Mouse (Mus musculus) thymus, postnatal 0 days (tissue): ENCODE results near the gene Kansl2. TPM values are rescaled to one million over a fixed set of nuclear protein-coding genes. Genes with fewer than 3 reads are reported as not detected.

Experiments used
- DNase-seq: peaks from one replicate; pipeline ENCODE4 v3.0.0-alpha.2; 2015; ENCODE audit warnings: low spot score
- microRNA-seq: library from miRNA; unstranded; fragments of <30 nt; microRNA quantifications from one replicate; pipeline ENCODE4, GENCODE M21; 2016; ENCODE audit warnings: borderline number of aligned reads
- polyA plus RNA-seq: library from polyadenylated mRNA; unstranded; fragments of >200 nt; fragmentation: Nextera tagmentation; extraction: Ambion mirVana; gene quantifications from 2 replicates; pipeline ENCODE4 v1.2.1, GENCODE M21; 2015

The Kansl2 gene
- polyA plus RNA-seq, 1 experiment from 2014 or later: 108 TPM

DNA sequence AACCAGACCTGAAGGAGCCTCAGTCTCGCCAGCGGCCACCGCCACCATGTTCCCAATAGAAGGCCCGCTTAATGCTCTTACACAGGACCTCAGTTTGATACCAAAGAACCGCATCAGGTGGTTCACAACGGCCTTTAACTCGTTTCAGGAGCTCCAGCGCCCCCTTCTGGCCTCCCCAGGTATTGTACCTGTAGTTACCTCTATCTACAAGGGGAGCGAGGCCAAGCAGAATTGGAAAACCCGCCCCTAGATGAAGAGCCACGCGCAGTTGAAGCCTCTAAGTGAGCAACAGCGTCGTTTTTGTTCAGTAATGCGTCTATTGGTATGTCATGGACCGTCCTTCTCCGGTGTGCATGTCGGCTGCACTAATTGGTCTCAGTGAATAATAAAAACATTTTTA is 29.6 kb downstream of the Kansl2 start:
- DNase-seq: peak; percentile 83

DNA sequence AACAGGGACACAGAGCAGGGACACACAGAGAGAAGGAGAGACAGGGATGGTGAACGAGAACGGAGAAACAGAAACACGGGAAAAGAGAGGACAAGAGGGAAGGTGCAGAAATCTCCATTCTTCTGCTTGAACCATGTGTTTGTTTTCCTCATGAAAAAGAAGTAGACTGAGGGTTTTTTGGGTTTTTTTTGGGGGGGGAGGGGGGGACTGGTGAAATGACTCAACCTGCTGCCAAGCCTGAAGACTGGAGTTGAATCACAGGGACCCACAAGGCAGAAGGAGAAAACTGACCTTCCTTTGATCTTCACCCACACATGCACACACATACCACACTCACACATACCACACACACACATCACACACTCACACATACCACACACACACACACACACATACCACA is 30.7 kb downstream of the Kansl2 start:
- no peak for DNase-seq

DNA sequence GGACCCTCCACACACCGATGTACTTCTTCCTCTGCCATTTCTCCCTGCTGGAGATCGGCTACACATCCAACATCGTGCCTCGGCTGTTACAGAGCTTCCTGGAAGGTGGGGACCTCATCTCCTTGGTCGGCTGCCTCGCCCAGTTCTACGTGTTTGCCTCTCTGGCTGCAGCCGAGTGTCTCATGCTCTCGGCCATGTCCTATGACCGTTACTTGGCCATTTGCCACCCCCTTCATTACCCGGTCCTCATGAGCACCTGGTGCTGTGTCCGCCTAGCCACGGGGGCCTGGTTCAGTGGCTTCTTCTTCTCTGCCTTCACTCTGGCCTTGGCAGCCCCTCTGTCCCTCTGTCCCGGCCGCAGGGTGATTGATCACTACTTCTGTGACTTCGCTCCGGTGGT is 36.4 kb downstream of the Kansl2 start:
- no peak for DNase-seq

DNA sequence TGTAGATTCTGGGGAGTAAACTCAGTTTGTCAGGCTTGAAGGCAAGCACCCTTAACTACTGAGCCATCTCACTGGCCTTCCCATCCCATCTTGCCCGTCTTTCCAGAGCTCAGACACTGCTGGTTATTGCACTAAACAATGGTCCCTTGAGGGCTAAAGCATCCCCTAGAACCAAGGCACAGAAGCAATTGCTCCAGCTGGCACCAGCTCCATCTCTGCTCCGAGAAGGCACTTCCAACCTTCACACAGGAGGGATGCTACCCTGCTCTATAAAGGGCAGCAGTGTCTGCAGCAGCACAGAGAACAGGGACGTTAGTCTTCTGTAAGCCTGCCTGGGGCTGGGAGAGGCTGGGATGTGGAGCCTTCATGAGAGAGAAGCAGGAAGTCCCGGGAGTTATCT is 42.0 kb downstream of the Kansl2 start, which contains the start of gene Olfr279:
Gene Olfr279, plus strand, starts transcription at position 301 of the 400 bp plus-strand sequence.
- DNase-seq: no peak

DNA sequence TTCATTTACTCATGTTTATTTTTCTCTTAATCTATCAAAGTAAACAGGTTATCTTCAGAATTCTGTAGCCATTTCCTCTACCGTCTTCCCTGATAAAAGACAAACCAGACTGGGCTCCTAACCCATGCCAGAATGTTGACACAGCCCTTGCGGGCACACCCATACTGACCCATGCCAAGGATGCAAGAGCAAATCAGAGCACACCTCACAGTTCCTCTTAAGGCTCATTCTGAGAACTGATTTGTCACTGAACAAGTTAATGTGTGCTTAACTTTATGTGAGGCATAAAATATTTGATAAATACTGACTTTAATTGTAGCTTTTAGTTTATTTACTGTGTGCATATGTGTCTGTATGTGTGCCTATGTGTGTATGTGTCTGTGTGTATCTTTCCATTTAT is 42.7 kb downstream of the Kansl2 start:
- no peak for DNase-seq

DNA sequence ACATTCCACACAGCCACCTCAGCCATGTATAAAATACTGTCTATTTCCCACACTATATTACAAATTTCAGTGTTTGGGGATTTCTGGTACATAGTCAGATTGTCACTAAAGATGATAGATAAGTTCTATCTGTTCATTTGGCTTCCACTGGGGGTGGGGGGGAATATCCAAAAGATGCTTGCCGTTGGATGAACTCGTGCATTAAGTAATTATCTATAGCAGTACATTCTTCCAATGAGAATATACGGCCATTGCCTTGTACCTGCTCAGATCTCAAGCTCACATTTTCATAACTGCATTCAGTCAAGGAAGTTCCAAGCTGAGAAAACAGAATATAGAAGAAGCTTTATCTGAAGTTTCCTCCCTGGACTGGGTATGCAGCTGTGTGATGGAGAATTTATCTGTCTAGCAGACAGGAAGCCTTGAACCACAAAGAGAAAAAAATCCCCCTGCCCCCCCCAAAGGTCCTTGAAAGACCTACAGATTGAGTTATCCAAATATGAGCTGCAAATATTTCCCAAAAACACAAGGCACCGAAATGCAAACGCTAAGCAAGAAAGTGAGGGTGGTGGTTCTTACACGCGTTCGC is 47.5 kb downstream of the Kansl2 start:
- DNase-seq: peak; percentile 20

DNA sequence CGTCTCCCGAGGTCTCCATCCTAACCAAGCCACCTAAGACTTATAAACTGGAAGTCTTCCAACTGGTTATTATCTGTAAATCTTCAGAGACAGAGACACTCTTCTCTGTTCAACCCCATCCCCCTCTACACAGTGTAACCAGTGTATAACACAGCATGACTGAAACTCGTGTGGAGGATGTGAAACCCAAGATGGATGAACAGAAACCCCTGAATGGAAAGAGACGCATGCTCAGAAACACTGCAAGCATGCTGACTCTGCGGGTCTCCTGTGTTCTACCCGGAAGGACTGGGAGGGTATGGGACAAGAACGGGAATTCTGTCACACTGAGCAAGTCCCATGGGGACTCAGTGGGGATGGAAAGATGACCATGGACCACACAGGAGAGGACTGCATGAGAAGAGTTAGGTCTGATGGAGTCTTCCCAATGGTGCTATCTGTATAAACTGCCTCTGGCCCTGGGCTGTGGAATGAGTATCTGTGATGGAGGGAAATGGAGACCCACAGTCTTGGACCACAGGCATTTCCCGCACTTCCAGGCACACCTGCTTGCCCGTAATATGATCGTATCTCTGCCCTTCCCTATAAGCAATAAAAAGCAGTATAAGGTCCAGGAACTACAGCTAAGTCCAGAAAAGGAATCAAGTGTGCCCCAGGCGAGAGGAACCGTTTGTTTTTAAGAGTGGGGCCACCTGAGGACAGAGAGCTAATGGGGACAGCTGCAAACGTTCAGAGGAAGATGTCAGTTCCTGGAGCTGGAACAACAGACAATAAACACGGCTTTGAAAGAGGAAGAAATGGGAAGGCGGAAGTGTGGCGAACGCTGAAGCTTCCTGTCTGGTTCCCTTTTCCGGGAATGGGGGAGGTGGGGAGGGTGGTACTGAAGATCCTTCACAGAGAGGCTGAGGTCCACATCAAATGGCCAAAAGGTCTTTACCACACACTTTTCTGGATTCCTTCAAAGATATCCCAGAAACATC is 49.9 kb downstream of the Kansl2 start:
- DNase-seq: no peak

DNA sequence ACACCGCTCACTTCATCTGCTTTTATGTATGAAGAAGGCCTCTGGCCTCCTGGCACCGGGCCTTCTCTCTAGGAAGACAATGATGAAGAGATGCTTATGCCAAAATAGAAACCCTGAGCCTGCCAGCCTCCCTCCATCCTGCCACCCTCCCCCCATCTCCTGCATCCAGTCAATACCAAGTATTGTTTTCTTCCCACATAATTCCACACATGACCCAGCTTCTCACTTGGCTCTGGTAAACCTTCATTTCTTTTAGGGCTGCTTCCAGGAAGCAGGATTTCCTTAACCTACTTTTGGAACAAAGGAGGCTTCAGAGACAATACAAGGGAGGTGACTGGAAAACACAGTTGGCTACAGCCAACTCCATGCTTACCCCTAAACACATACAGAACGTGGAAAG is 51.4 kb downstream of the Kansl2 start, which contains the start of gene Lalba:
Gene Lalba, minus strand, starts transcription at position 21 of the 400 bp plus-strand sequence.
- no peak for DNase-seq

DNA sequence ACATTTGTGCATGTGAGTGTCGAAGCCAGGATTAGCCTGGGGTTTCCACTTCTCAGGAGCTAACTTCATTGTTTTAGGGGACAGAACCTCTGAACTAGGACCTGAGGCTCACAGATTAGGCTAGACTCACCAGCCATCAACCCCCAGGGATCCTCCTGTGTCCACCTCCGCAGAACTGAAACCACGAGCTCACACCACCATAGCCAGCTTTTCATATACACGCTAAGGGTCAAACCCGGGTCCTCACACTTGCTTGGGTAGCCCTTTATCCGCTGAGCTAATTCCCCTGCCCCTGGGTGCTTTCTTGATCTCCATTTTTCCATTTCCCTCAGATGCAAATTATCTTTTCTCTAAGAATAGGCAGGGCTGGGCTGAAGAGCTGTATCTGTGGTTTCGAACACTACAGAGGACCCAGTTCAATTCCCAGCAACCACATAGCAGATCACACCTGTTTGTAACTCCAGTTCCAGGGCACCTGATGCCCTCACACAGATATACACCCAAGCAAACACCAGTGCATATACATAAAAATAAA is 54.4 kb downstream of the Kansl2 start:
- no peak for DNase-seq

DNA sequence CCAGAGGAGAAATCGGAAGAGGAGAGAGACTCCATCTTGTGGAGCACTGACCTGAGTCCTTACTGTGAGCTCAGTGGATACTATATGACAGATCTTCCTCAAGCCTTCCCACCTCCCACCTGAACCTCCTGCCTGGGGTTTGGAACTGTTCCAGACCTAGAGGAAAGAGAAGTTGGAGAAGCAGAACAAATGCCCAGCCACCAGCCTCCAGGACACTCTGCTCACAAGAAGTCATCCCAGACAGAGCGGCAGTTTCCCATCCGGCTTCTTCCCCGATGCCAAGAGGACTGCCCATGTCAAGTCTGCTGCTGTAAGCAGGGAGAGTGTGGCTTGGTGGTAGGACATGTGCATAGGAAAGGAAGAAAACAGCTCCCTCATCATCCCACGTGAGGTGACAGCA is 57.8 kb downstream of the Kansl2 start:
- DNase-seq: no peak

DNA sequence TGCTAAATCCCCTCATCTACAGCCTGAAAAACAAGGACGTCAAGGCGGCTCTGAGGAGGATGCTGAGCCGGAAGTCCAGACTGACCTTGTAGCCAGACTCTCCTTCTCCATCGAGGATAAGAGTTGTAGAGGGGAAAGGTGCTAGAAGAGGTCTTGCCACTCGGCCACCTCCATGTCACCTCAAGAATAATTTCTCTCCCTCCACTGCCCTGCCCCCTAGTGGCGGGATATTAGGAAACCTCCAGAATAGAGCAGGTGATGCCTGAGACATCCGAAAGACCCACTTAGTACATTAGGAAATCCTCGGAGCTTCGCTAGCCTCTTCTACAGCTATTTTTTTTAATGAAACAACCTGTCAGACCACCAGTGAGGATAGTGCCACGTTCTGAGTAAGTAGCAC is 58.7 kb downstream of the Kansl2 start:
- DNase-seq: peak; percentile 51

DNA sequence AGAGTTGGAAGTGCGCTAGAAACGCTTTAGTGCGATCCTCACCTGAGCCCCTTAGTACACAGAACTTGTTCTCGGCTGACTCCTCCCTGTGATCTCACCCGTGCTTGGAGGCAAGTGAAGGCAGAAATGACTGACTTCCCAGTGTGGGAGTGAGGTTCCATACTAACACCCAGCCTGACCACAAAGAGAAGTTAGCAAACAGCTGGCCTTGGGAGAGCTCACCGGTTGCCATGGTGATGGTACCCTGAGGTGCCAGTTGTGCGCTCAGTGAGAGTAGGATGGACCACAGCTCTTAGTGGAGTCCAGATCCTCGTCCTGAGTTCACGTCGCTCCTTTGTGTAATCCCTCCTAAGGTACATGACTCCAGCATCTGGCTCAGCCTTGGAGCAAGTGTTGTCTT is 59.1 kb downstream of the Kansl2 start:
- no peak for DNase-seq

DNA sequence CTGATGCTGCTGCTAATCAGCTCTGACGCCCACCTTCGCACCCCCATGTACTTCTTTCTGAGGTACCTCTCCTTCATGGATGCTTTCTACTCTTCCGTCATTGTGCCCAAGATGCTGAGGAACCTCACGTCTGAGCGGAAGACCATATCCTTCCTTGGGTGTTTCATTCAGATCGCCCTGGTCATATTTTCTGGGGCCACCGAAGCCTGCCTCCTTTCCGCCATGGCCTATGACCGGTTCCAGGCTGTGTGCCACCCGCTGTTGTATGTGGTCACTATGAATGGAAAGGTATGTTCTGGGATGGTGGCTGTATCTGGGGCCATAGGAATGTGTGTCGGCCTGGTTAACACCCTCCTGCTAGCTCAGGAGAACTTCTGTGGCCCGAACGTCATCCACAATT is 62.5 kb downstream of the Kansl2 start:
- DNase-seq: no peak

DNA sequence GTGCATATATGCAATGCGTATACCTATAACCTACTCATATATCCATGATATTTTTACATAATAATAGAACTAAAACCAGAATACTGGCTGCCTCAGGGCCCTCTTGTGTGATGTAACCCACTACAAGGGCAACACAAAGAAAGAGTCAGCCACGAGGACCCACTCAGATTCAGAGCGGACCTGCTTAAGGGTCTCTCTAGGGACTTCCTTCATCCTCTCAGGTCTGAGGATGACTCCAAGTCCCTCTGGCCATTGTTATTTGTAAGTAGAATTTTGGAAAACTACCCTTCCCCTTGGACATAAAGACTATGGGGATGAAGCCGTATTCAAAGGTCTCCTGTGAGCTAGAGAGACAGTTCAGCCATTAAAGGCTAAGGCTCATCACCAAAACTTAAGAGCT is 64.5 kb downstream of the Kansl2 start, which contains the start of gene OR5BS1P:
Gene OR5BS1P, plus strand, starts transcription at position 301 of the 400 bp plus-strand sequence.
- no peak for DNase-seq

Small RNAs within 50 kb of the gene (microRNA-seq; reads per million reads assigned to microRNA genes)
- gene Mir1291: 3.3 reads per million

Other genes with a start within 250 kb of the Kansl2 start
- 0.40 and 0.46 TPM in 2 replicates for gene Zfp641, start 238.1 kb downstream of the Kansl2 start, polyA plus RNA-seq
- gene Olfr285, start 216.9 kb downstream of the Kansl2 start, polyA plus RNA-seq: not detected in 2 replicates
- gene Olfr284, start 193.3 kb downstream of the Kansl2 start, polyA plus RNA-seq: not detected in 2 replicates
- not detected in 2 replicates for gene Olfr283, start 153.3 kb downstream of the Kansl2 start, polyA plus RNA-seq
- not detected in 2 replicates for gene Olfr282, start 103.0 kb downstream of the Kansl2 start, polyA plus RNA-seq
- gene Olfr281, start 81.7 kb downstream of the Kansl2 start, polyA plus RNA-seq: not detected in 2 replicates
- gene OR5BS1P, start 64.4 kb downstream of the Kansl2 start, polyA plus RNA-seq: 0.03 TPM in 1 of 2 replicates, not detected in the other
- 0.18 TPM in 1 of 2 replicates, not detected in the other for gene Lalba, start 51.5 kb downstream of the Kansl2 start, polyA plus RNA-seq
- gene Olfr279, start 41.9 kb downstream of the Kansl2 start, polyA plus RNA-seq: not detected in 2 replicates
- 51.1 and 55.8 TPM in 2 replicates for gene Ccnt1, start 36.7 kb upstream of the Kansl2 start, polyA plus RNA-seq
- gene 4930415O20Rik, start 36.7 kb upstream of the Kansl2 start, polyA plus RNA-seq: not detected in 2 replicates
- gene Adcy6, start 75.8 kb upstream of the Kansl2 start, polyA plus RNA-seq: 12.6 and 17.0 TPM in 2 replicates
- 8.5 and 9.6 TPM in 2 replicates for gene Cacnb3, start 96.6 kb upstream of the Kansl2 start, polyA plus RNA-seq
- 23.5 and 26.4 TPM in 2 replicates for gene Ddx23, start 128.6 kb upstream of the Kansl2 start, polyA plus RNA-seq
- 1.1 and 1.7 TPM in 2 replicates for gene Rnd1, start 143.2 kb upstream of the Kansl2 start, polyA plus RNA-seq
- gene Ccdc65, start 173.9 kb upstream of the Kansl2 start, polyA plus RNA-seq: 0.09 and 0.40 TPM in 2 replicates
- 4.6 and 6.4 TPM in 2 replicates for gene Fkbp11, start 193.9 kb upstream of the Kansl2 start, polyA plus RNA-seq
- gene Arf3, start 228.9 kb upstream of the Kansl2 start, polyA plus RNA-seq: 36.5 and 42.2 TPM in 2 replicates
- gene Wnt10b, start 243.9 kb upstream of the Kansl2 start, polyA plus RNA-seq: 0.85 TPM in 2 replicates